In genomic region chr8:25389371-25389855, GRCm38 (mm10) we compare ENCODE assay signal across 8 mouse cellular contexts.
DNase-seq lines count a peak whose midpoint lies in the region; ATAC-seq lines count a peak whose summit lies in the region.

No protein-coding gene starts in this region.

- no peaks in the 10 kb centered on the region for H3K36me3 ChIP-seq in forebrain, embryonic 13.5 days (ENCODE audit: poor library complexity, severe bottlenecking)
- H3K36me3 ChIP-seq in hindbrain, embryonic 11.5 days (ENCODE audit: control insufficient read depth, insufficient read depth, low read length) = no peaks in the 10 kb centered on the region
- H3K36me3 ChIP-seq in limb, embryonic 15.5 days = no peaks in the 10 kb centered on the region

- H3K9ac ChIP-seq in forebrain, embryonic 13.5 days = peak overlapping the region; percentile 28
- H3K9ac ChIP-seq in hindbrain, embryonic 11.5 days (ENCODE audit: low read depth, low read length) = peak overlapping the region; percentile 37; the same call in 1 of the 2 replicates
- H3K9ac ChIP-seq in limb, embryonic 15.5 days = no peak overlapping the region

- DNase-seq in adrenal gland, postnatal 36 days = peak; percentile 7 to 9
- DNase-seq in adrenal gland, adult 18-20 months (ENCODE audit: low spot score in 2 of 2) = no peak
- peak; percentile 80 for DNase-seq in Muller cell, postnatal 12 days (ENCODE audit: inconsistent ontology term)
- DNase-seq in hindbrain, embryonic 11.5 days (ENCODE audit: low spot score) = peak; percentile 34
- DNase-seq in right cerebral cortex, postnatal 4 days = peak; percentile 43

- H3K4me2 ChIP-seq in forebrain, embryonic 13.5 days = peak overlapping the region; percentile 14; the same call in 1 of the 2 replicates
- no peak overlapping the region for H3K4me2 ChIP-seq in hindbrain, embryonic 11.5 days (replicated peaks; ENCODE audit: low read depth, low read length)
- no peak overlapping the region for H3K4me2 ChIP-seq in limb, embryonic 15.5 days

- H3K27ac ChIP-seq in forebrain, embryonic 13.5 days = peak overlapping the region; percentile 57
- H3K27ac ChIP-seq in hindbrain, embryonic 11.5 days (ENCODE audit: low read depth, low read length) = no peak overlapping the region
- H3K27ac ChIP-seq in limb, embryonic 15.5 days = peak overlapping the region; percentile 17; the same call in 1 of the 2 replicates

- H3K4me1 ChIP-seq in forebrain, embryonic 13.5 days = peaks cover 46% of the 10 kb centered on the region
- H3K4me1 ChIP-seq in hindbrain, embryonic 11.5 days (replicated peaks; ENCODE audit: control insufficient read depth, insufficient read depth, low read length) = peaks cover 19% of the 10 kb centered on the region
- H3K4me1 ChIP-seq in limb, embryonic 15.5 days = peaks cover 18% of the 10 kb centered on the region

- H3K4me3 ChIP-seq in forebrain, embryonic 13.5 days = no peak overlapping the region
- H3K4me3 ChIP-seq in hindbrain, embryonic 11.5 days (ENCODE audit: low read depth, low read length) = no peak overlapping the region
- no peak overlapping the region for H3K4me3 ChIP-seq in limb, embryonic 15.5 days

- peak; percentile 19; the same call in 1 of the 2 replicates for ATAC-seq in forebrain, embryonic 13.5 days
- 0 out of 2 replicates have a peak, but pooled peaks have one; percentile 15 for ATAC-seq in hindbrain, embryonic 11.5 days (ENCODE audit: low FRiP score)
- no peak for ATAC-seq in limb, embryonic 15.5 days (ENCODE audit: insufficient number of reproducible peaks, low FRiP score, low TSS enrichment, low read depth)
- no peak for ATAC-seq in megakaryocyte progenitor cell, adult 5-6 weeks (replicated peaks; ENCODE audit: poor library complexity)

- no peaks in the 10 kb centered on the region for H3K9me3 ChIP-seq in forebrain, embryonic 13.5 days (replicated peaks)
- no peaks in the 10 kb centered on the region for H3K9me3 ChIP-seq in hindbrain, embryonic 11.5 days (ENCODE audit: control insufficient read depth, low read length)
- H3K9me3 ChIP-seq in limb, embryonic 15.5 days = no peaks in the 10 kb centered on the region

- no peaks in the 10 kb centered on the region for H3K27me3 ChIP-seq in forebrain, embryonic 13.5 days
- H3K27me3 ChIP-seq in hindbrain, embryonic 11.5 days (ENCODE audit: control insufficient read depth, insufficient read depth, low read length) = no peaks in the 10 kb centered on the region
- no peaks in the 10 kb centered on the region for H3K27me3 ChIP-seq in limb, embryonic 15.5 days

- 14% methylated on average over 10 of the region's 10 CpGs for WGBS in forebrain, embryonic 13.5 days
- 37% methylated on average over 10 of the region's 10 CpGs for WGBS in hindbrain, embryonic 11.5 days
- 54% methylated on average over 10 of the region's 10 CpGs for WGBS in limb, embryonic 15.5 days

Comparison
In these comparisons a context has a peak if more than half of its experiments do, and no peak if none do; other contexts are left out.
1. DNase-seq: peak in adrenal gland, postnatal 36 days (2 of 2), Muller cell, postnatal 12 days (single experiment), hindbrain, embryonic 11.5 days (single experiment) and right cerebral cortex, postnatal 4 days (single experiment); none in adrenal gland, adult 18-20 months (0 of 2).
2. ATAC-seq: peak in forebrain, embryonic 13.5 days (single experiment) and hindbrain, embryonic 11.5 days (single experiment); none in limb, embryonic 15.5 days (single experiment) and megakaryocyte progenitor cell, adult 5-6 weeks (single experiment).